In the genomic region with DNA sequence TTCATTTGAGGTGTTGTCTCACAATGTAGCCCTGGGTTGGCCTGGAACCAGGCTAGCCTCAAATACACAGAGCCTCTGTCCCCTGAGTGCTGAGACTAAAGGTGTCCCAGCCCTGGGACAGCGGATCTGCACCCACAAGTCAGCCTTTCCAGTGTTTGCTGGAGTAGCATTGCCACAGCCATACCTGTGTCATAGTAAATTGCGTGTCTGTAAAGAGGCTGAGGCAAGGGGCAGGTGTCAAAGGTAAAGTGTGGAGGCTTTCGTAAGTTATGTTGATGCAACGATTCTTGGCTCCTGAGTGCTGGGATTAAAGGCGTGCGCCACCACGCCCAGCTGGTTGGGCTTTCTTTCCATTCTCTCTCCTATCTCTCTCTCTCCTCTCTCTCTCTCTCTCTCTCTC, we compare ENCODE assay signal across 20 mouse cellular contexts. TPM values are rescaled to one million over a fixed set of nuclear protein-coding genes. Genes with fewer than 3 reads are reported as not detected.
"Had no signal": no experiment of that assay in that cellular context is flagged by ENCODE, and none has a peak within 500 bp of the region (broad histone marks: within the 10 kb centered on the region; RNA-seq: fewer than 3 reads in every experiment).

No protein-coding gene starts in this region.

- H3K4me2 ChIP-seq: limb, embryonic 12.5 days; liver, embryonic 13.5 days; lung, embryonic 14.5 days; midbrain, embryonic 13.5 days; neural tube, embryonic 12.5 days had no signal

- H3K36me3 ChIP-seq: limb, embryonic 12.5 days; liver, embryonic 13.5 days; midbrain, embryonic 13.5 days; neural tube, embryonic 12.5 days had no signal

- H3K4me3 ChIP-seq: limb, embryonic 12.5 days; liver, embryonic 13.5 days; megakaryocyte, embryonic 14.5 days; midbrain, embryonic 13.5 days; neural tube, embryonic 12.5 days had no signal

- DNase-seq: kidney, adult 8-10 months; kidney, postnatal 25 days; liver, embryonic 13.5 days; lung, embryonic 14.5 days; lung, postnatal 10 days; retina, postnatal 1 day; right cerebral cortex, postnatal 4 days; spleen, adult 18-20 months; thymus, adult 2 months; thymus, postnatal 25 days had no signal

- H3K27ac ChIP-seq: hindbrain, postnatal 0 days; limb, embryonic 12.5 days; liver, embryonic 13.5 days; macrophage; midbrain, embryonic 13.5 days; neural tube, embryonic 12.5 days had no signal

- H3K9ac ChIP-seq: limb, embryonic 12.5 days; liver, embryonic 13.5 days; lung, embryonic 14.5 days; midbrain, embryonic 13.5 days; neural tube, embryonic 12.5 days had no signal

- H3K27me3 ChIP-seq: limb, embryonic 12.5 days; liver, embryonic 13.5 days; midbrain, embryonic 13.5 days; neural tube, embryonic 12.5 days had no signal

- H3K9me3 ChIP-seq: limb, embryonic 12.5 days; liver, embryonic 13.5 days; midbrain, embryonic 13.5 days; neural tube, embryonic 12.5 days had no signal

- H3K4me1 ChIP-seq: limb, embryonic 12.5 days; midbrain, embryonic 13.5 days; neural tube, embryonic 12.5 days had no signal

- ATAC-seq: hindbrain, postnatal 0 days; midbrain, embryonic 13.5 days had no signal

RNA-seq across cellular contexts. Expression of a gene that starts 18.9 kb away (rescaled TPM):
- polyA plus RNA-seq: hindbrain, postnatal 0 days; intestine, embryonic 14.5 days; kidney, embryonic 16.5 days; limb, embryonic 12.5 days; lung, embryonic 14.5 days; macrophage; midbrain, embryonic 13.5 days; neural tube, embryonic 12.5 days; stomach, embryonic 14.5 days; urinary bladder, adult 2 months had no signal

RNA-seq across cellular contexts. Expression of a gene that starts 23.1 kb away (rescaled TPM):
- polyA plus RNA-seq: intestine, embryonic 14.5 days; limb, embryonic 12.5 days; lung, embryonic 14.5 days; macrophage; midbrain, embryonic 13.5 days; neural tube, embryonic 12.5 days; stomach, embryonic 14.5 days had no signal

RNA-seq across cellular contexts. Expression of a gene that starts 44.0 kb away (rescaled TPM):
- polyA plus RNA-seq: hindbrain, postnatal 0 days; intestine, embryonic 14.5 days; kidney, embryonic 16.5 days; limb, embryonic 12.5 days; lung, embryonic 14.5 days; macrophage; midbrain, embryonic 13.5 days; neural tube, embryonic 12.5 days; stomach, embryonic 14.5 days had no signal
